Mouse (Mus musculus) brain, embryonic 14.5 days (tissue): ENCODE results near the gene Spata17.

ENCODE experiments used
- CTCF ChIP-seq: fragments of 200-500 bp; IDR thresholded peaks from 2 replicates; pipeline ENCODE4 v1.5.1; 2012; ENCODE audit warnings: inconsistent platforms, mild to moderate bottlenecking, moderate library complexity, borderline replicate concordance; ENCODE audit not compliant: insufficient read depth, insufficient read length; ENCODE audit errors: extremely low read depth
- POLR2A ChIP-seq: fragments of 200-500 bp; IDR thresholded peaks from 2 replicates; pipeline ENCODE4 v1.6.1; 2012; ENCODE audit warnings: mild to moderate bottlenecking, inconsistent platforms, borderline replicate concordance; ENCODE audit not compliant: poor library complexity, insufficient read depth, insufficient read length, severe bottlenecking; ENCODE audit errors: extremely low read depth

DNA sequence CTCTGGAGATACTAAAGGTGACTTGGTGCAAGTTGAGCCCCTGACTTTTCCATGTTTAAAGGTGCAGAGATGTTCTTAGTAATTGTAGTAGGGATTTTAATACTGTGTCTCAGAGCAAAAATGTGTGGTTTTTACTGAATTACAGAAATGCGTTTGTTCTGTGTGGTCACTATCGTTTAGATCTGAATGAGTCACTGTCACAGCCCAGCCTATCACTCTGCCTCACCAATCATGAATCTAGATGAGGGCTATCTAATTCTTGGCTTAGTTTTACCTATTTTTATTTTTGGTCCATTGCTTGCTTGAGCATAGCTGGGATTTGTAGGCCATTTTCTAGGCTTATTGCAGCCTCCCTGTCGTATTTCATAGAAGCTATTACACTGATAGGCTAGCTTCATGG lies 19.9 kb upstream of the Spata17 start:
- TF ChIP-seq CTCF, result no peak
- TF ChIP-seq POLR2A, result no peak
